Mouse (Mus musculus): ENCODE results near the gene Col6a1. TPM values are rescaled to one million over a fixed set of nuclear protein-coding genes. Genes with fewer than 3 reads are reported as not detected.
"Not testable (repeated sequence)": the region's sequence is repeated elsewhere in the genome, so short reads cannot be mapped to it uniquely, and the experiment has no call there.

Gene Col6a1
- polyA plus RNA-seq, 1 experiment from 2014 or later, result 38.1 TPM

GRCm38 (mm10) chr10:76753640-76754039 is 27.7 kb upstream of the Col6a1 start:
- Histone ChIP-seq H3K9ac (ENCODE audit: low read depth, low read length) (no peak overlapping the region), H3K9me3 (ENCODE audit: control insufficient read depth, low read length) (peaks cover 2% of the 10 kb centered on the region; the same call in 1 of the 2 replicates), H3K27ac (ENCODE audit: low read depth, low read length) (no peak overlapping the region), H3K36me3 (ENCODE audit: control insufficient read depth, insufficient read depth, low read length) (no peaks in the 10 kb centered on the region), H3K4me3 (ENCODE audit: low read length) (no peak overlapping the region), H3K4me1 (ENCODE audit: control insufficient read depth, insufficient read depth, low read length) (no peaks in the 10 kb centered on the region), H3K27me3 (ENCODE audit: control insufficient read depth, insufficient read depth, low read length) (no peaks in the 10 kb centered on the region), H3K4me2 (replicated peaks; ENCODE audit: low read depth, low read length) (no peak overlapping the region)
- no peak for ATAC-seq (ENCODE audit: low FRiP score, low TSS enrichment)
- 81% methylated on average over 3 of the region's 3 CpGs for WGBS

DNA sequence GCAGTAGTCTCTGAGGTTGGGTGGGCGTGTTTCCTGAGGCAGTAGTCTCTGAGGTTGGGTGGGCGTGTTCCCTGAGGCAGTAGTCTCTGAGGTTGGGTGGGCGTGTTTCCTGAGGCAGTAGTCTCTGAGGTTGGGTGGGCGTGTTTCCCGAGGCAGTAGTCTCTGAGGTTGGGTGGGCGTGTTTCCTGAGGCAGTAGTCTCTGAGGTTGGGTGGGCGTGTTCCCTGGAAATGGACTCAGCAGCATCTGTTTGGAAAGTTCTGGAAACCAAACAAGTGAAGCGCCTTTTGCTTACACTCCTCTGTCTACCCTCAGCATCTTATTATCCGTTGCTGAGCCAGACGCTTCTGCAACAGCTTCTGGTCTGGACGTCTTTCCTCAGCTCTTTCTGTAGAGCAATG is 18.3 kb upstream of the Col6a1 start:
- not testable (repeated sequence) for H3K9ac ChIP-seq (ENCODE audit: low read depth, low read length); H3K4me1 ChIP-seq (ENCODE audit: control insufficient read depth, insufficient read depth, low read length); H3K27me3 ChIP-seq (ENCODE audit: control insufficient read depth, insufficient read depth, low read length); H3K27ac ChIP-seq (ENCODE audit: low read depth, low read length); H3K9me3 ChIP-seq (ENCODE audit: control insufficient read depth, low read length); ATAC-seq (ENCODE audit: low FRiP score, low TSS enrichment); H3K36me3 ChIP-seq (ENCODE audit: control insufficient read depth, insufficient read depth, low read length); H3K4me3 ChIP-seq (ENCODE audit: low read length); H3K4me2 ChIP-seq (replicated peaks; ENCODE audit: low read depth, low read length)
- WGBS, result 44% methylated on average over 11 of the region's 11 CpGs

GRCm38 (mm10) chr10:76736764-76737163 is 10.8 kb upstream of the Col6a1 start:
- no peak overlapping the region for H3K27ac ChIP-seq (ENCODE audit: low read depth, low read length)
- H3K4me2 ChIP-seq (replicated peaks; ENCODE audit: low read depth, low read length), result no peak overlapping the region
- no peaks in the 10 kb centered on the region for H3K9me3 ChIP-seq (ENCODE audit: control insufficient read depth, low read length)
- peaks cover 14% of the 10 kb centered on the region for H3K4me1 ChIP-seq (ENCODE audit: control insufficient read depth, insufficient read depth, low read length)
- 61% methylated on average over 8 of the region's 8 CpGs for WGBS
- no peak overlapping the region for H3K9ac ChIP-seq (ENCODE audit: low read depth, low read length)
- ATAC-seq (ENCODE audit: low FRiP score, low TSS enrichment), result no peak
- no peaks in the 10 kb centered on the region for H3K36me3 ChIP-seq (ENCODE audit: control insufficient read depth, insufficient read depth, low read length)
- H3K4me3 ChIP-seq (ENCODE audit: low read length), result no peak overlapping the region
- no peaks in the 10 kb centered on the region for H3K27me3 ChIP-seq (ENCODE audit: control insufficient read depth, insufficient read depth, low read length)

- H3K36me3 ChIP-seq (ENCODE audit: control insufficient read depth, insufficient read depth, low read length), result no peaks in the 10 kb centered on the region
- no peak overlapping the region for H3K4me2 ChIP-seq (replicated peaks; ENCODE audit: low read depth, low read length)
- peaks cover 15% of the 10 kb centered on the region for H3K4me1 ChIP-seq (ENCODE audit: control insufficient read depth, insufficient read depth, low read length)
- H3K9me3 ChIP-seq (ENCODE audit: control insufficient read depth, low read length), result no peaks in the 10 kb centered on the region
- H3K4me3 ChIP-seq (ENCODE audit: low read length), result no peak overlapping the region
- ATAC-seq (ENCODE audit: low FRiP score, low TSS enrichment), result peak; percentile 71
- H3K9ac ChIP-seq (ENCODE audit: low read depth, low read length), result no peak overlapping the region
- no peaks in the 10 kb centered on the region for H3K27me3 ChIP-seq (ENCODE audit: control insufficient read depth, insufficient read depth, low read length)
- no peak overlapping the region for H3K27ac ChIP-seq (ENCODE audit: low read depth, low read length)
- under 1% methylated on average over 4 of the region's 4 CpGs for WGBS
Observed at GRCm38 (mm10) chr10:76734979-76735378, 9.0 kb upstream of the Col6a1 start.

DNA sequence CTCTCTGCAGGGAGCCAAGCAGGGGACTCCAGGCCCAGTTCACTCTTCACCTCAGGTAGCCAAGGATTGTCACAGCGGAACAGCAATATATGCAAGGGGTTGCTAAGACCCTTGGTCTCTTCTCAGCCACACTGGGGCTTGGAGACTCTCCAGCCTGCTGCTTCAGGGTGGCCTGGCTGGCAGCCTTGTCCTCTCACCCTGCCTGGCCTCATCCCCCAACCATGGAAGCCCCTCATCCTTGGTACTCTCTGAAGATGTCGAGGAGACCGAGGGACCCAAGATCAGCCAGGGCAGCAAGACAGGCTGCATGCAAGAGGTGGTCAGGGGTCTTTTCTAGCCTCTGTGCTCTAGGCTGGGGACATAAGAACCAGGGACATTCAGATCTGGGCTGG is 7.7 kb upstream of the Col6a1 start:
- Histone ChIP-seq H3K27ac (ENCODE audit: low read depth, low read length) (peak overlapping the region; percentile 84), H3K9ac (ENCODE audit: low read depth, low read length) (peak overlapping the region; percentile 42; the same call in 1 of the 2 replicates), H3K4me3 (ENCODE audit: low read length) (no peak overlapping the region), H3K4me2 (replicated peaks; ENCODE audit: low read depth, low read length) (peak overlapping the region; percentile 8; the same call in 1 of the 2 replicates), H3K9me3 (ENCODE audit: control insufficient read depth, low read length) (no peaks in the 10 kb centered on the region), H3K27me3 (ENCODE audit: control insufficient read depth, insufficient read depth, low read length) (no peaks in the 10 kb centered on the region), H3K4me1 (ENCODE audit: control insufficient read depth, insufficient read depth, low read length) (peaks cover 15% of the 10 kb centered on the region), H3K36me3 (ENCODE audit: control insufficient read depth, insufficient read depth, low read length) (no peaks in the 10 kb centered on the region)
- 39% methylated on average over 3 of the region's 3 CpGs for WGBS
- ATAC-seq (ENCODE audit: low FRiP score, low TSS enrichment), result no peak

DNA sequence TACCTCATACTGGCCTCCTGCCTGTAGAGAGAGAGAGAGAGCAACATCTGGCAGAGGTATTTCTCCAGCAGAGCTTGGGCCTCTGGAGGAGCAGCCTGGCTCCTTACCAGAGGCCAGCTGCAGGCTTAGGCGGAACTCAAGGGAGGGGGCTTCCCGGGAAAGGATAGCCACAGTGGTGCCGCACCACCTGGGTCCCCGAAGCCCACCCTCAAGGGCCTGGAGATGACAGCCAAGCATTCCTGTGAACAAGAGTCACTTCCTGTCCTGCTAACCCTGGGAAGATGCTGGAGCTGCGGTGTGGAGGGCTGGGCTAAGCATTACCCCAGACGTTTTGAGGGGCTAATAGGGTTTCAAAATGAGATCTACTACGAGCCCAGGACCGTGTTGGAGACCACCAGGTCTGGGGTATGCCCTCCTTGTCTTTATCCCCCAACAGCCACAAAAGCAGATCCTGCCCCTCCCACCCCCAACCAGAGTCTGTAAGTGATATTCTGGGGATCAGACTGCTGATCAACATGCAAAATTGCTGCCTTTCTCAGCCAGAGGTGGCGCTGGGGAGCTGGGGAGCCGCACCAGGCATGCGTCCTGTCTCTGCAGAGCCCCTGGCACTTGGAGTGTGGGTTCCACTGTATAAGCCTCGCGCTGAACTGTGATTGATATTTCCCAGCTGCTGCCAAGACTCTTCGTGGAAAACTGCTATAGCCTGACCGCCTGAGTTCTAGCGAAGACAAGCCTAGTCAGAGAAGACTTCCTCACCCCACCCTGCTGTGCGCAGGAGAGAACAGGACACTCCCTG is 7.1 kb upstream of the Col6a1 start:
- Histone ChIP-seq H3K4me1 (ENCODE audit: control insufficient read depth, insufficient read depth, low read length) (peaks cover 15% of the 10 kb centered on the region), H3K9ac (ENCODE audit: low read depth, low read length) (peak overlapping the region; percentile 42; the same call in 1 of the 2 replicates), H3K27ac (ENCODE audit: low read depth, low read length) (peak overlapping the region; percentile 84), H3K4me2 (replicated peaks; ENCODE audit: low read depth, low read length) (peak overlapping the region; percentile 8; the same call in 1 of the 2 replicates), H3K36me3 (ENCODE audit: control insufficient read depth, insufficient read depth, low read length) (no peaks in the 10 kb centered on the region), H3K9me3 (ENCODE audit: control insufficient read depth, low read length) (no peaks in the 10 kb centered on the region), H3K4me3 (ENCODE audit: low read length) (no peak overlapping the region), H3K27me3 (ENCODE audit: control insufficient read depth, insufficient read depth, low read length) (no peaks in the 10 kb centered on the region)
- WGBS, result 8% methylated on average over 17 of the region's 17 CpGs
- peak; percentile 77 for ATAC-seq (ENCODE audit: low FRiP score, low TSS enrichment)

DNA sequence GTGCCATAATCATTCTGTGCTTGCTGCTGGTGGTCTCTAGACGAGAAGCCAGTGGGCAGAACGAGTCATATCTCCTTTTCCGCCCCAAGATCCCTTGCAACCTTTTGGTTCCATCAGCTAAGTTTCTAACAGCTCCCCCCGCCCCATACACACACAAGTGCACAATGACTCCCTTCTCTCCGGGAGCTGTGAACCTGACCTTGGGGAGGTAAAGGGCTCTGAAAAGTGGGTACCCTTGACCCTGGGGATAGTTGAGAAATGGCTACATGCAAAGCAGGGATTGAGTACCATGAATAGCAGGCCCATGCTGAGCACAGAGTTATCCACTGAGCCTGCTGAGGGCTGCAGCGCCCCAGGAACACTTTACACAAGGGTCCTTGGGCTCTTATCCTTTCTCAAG is 6.4 kb upstream of the Col6a1 start:
- no peaks in the 10 kb centered on the region for H3K27me3 ChIP-seq (ENCODE audit: control insufficient read depth, insufficient read depth, low read length)
- no peak overlapping the region for H3K9ac ChIP-seq (ENCODE audit: low read depth, low read length)
- H3K27ac ChIP-seq (ENCODE audit: low read depth, low read length), result peak overlapping the region; percentile 84; the same call in 1 of the 2 replicates
- H3K4me1 ChIP-seq (ENCODE audit: control insufficient read depth, insufficient read depth, low read length), result peaks cover 15% of the 10 kb centered on the region
- 78% methylated on average over 6 of the region's 6 CpGs for WGBS
- no peaks in the 10 kb centered on the region for H3K9me3 ChIP-seq (ENCODE audit: control insufficient read depth, low read length)
- H3K4me2 ChIP-seq (replicated peaks; ENCODE audit: low read depth, low read length), result no peak overlapping the region
- H3K36me3 ChIP-seq (ENCODE audit: control insufficient read depth, insufficient read depth, low read length), result no peaks in the 10 kb centered on the region
- H3K4me3 ChIP-seq (ENCODE audit: low read length), result no peak overlapping the region
- no peak for ATAC-seq (ENCODE audit: low FRiP score, low TSS enrichment)

- H3K36me3 ChIP-seq (ENCODE audit: control insufficient read depth, insufficient read depth, low read length), result no peaks in the 10 kb centered on the region
- no peak for ATAC-seq (ENCODE audit: low FRiP score, low TSS enrichment)
- no peak overlapping the region for H3K4me2 ChIP-seq (replicated peaks; ENCODE audit: low read depth, low read length)
- no peak overlapping the region for H3K9ac ChIP-seq (ENCODE audit: low read depth, low read length)
- no peaks in the 10 kb centered on the region for H3K27me3 ChIP-seq (ENCODE audit: control insufficient read depth, insufficient read depth, low read length)
- H3K4me3 ChIP-seq (ENCODE audit: low read length), result no peak overlapping the region
- peak overlapping the region; percentile 84; the same call in 1 of the 2 replicates for H3K27ac ChIP-seq (ENCODE audit: low read depth, low read length)
- peaks cover 15% of the 10 kb centered on the region for H3K4me1 ChIP-seq (ENCODE audit: control insufficient read depth, insufficient read depth, low read length)
- 62% methylated on average over 20 of the region's 20 CpGs for WGBS
- H3K9me3 ChIP-seq (ENCODE audit: control insufficient read depth, low read length), result no peaks in the 10 kb centered on the region
Observed at GRCm38 (mm10) chr10:76731621-76732239, 5.8 kb upstream of the Col6a1 start.

Measured in kidney, embryonic 14.5 days (tissue).